Mouse (Mus musculus): ENCODE measurements around the gene Stpg2. TPM values are rescaled to one million over a fixed set of nuclear protein-coding genes. Genes with fewer than 3 reads are reported as not detected.
A peak's percentile ranks its signal among the peaks of the same experiment; 100 is the strongest.

Stpg2 gene
- polyA plus RNA-seq, 1 experiment, result 0.03 TPM

DNA sequence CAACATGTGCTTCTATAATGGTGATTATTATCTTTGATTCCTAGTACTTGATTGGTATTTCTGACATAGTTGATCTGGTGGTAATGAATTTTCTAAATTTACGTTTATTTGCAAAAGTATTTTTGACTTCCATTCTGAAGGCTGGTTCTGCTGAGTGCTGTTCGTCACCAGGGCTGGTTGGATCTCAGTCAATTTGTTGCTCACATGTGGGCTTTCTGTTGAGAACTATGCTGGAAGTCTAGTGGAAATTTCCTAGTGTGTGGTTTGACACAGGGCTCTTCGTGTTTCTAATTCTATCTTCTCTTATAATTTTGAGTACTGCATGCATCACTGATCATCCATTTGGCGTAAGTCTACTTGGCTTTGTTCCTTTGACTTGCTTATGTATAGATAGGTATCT, 504.3 kb downstream of the Stpg2 start:
- H3K27me3 ChIP-seq (ENCODE audit: control insufficient read depth, insufficient read depth, low read length), result no peaks in the 10 kb centered on the region
- H3K4me1 ChIP-seq (ENCODE audit: control insufficient read depth, insufficient read depth, low read length), result no peaks in the 10 kb centered on the region; the same call in 1 of the 2 replicates
- TF ChIP-seq CTCF (IDR thresholded peaks at IDR 0.05; ENCODE audit: borderline replicate concordance, insufficient read depth, low read depth, low read length), result no peak
- TF ChIP-seq POLR2A (IDR thresholded peaks at IDR 0.05; ENCODE audit: borderline replicate concordance, insufficient read depth, low read length), result no peak
- peak in 1 of 2 experiments; percentile 40 for DNase-seq
- H3K27ac ChIP-seq (ENCODE audit: insufficient read depth, low read length), result no peak overlapping the region
- no peak overlapping the region for H3K4me3 ChIP-seq (replicated peaks; ENCODE audit: insufficient read depth, low read depth, low read length)
- WGBS, result 30% methylated on average over 4 of the region's 4 CpGs

DNA sequence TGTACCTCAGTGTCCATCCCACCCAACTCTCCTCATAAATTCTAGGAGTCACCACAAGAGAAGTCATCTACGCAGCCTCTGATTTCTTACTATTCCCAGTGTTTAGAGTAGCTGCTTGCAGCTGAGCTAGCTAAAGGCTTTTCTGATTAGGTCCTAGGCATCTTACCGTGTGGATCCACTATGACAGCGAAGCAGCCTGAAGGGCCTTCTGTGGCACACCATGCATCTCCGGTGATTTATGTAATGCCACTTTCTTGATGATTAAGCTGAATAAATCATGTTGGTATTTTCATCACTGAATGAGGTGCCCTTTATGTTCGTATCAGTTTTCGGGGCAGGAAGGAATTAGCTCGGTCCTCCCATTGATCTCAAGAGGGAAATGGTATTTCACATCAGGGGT, 523.3 kb downstream of the Stpg2 start:
- no peak overlapping the region for H3K4me3 ChIP-seq (replicated peaks; ENCODE audit: insufficient read depth, low read depth, low read length)
- DNase-seq, result no peak
- 95% methylated on average over 7 of the region's 7 CpGs for WGBS
- no peak overlapping the region for H3K27ac ChIP-seq (ENCODE audit: insufficient read depth, low read length)
- no peak for TF ChIP-seq CTCF (IDR thresholded peaks at IDR 0.05; ENCODE audit: borderline replicate concordance, insufficient read depth, low read depth, low read length)
- TF ChIP-seq POLR2A (IDR thresholded peaks at IDR 0.05; ENCODE audit: borderline replicate concordance, insufficient read depth, low read length), result no peak
- H3K27me3 ChIP-seq (ENCODE audit: control insufficient read depth, insufficient read depth, low read length), result no peaks in the 10 kb centered on the region
- no peaks in the 10 kb centered on the region for H3K4me1 ChIP-seq (ENCODE audit: control insufficient read depth, insufficient read depth, low read length)

DNA sequence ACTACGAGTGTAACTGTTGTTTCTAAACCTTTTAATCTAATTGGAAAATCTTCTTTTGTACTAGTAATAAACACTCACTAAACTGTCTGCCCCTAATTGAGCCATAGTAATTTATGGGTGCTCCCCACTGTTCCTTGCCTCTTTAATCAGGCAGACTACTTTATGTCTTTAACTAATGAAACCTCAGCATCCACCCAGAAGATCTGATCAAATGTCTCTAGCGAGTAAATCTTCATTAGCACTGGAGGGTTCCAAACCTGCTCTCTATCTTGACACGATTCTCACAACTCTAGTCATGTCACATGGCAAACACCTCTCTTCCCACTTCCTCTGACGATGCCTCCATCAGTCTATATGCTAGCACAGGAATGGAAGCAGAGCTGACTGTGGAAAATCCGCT, 523.8 kb downstream of the Stpg2 start:
- H3K4me3 ChIP-seq (replicated peaks; ENCODE audit: insufficient read depth, low read depth, low read length), result no peak overlapping the region
- H3K4me1 ChIP-seq (ENCODE audit: control insufficient read depth, insufficient read depth, low read length), result no peaks in the 10 kb centered on the region
- no peak for DNase-seq
- no peak for TF ChIP-seq POLR2A (IDR thresholded peaks at IDR 0.05; ENCODE audit: borderline replicate concordance, insufficient read depth, low read length)
- TF ChIP-seq CTCF (IDR thresholded peaks at IDR 0.05; ENCODE audit: borderline replicate concordance, insufficient read depth, low read depth, low read length), result no peak
- 93% methylated on average over 5 of the region's 5 CpGs for WGBS
- no peaks in the 10 kb centered on the region for H3K27me3 ChIP-seq (ENCODE audit: control insufficient read depth, insufficient read depth, low read length)
- H3K27ac ChIP-seq (ENCODE audit: insufficient read depth, low read length), result no peak overlapping the region

DNA sequence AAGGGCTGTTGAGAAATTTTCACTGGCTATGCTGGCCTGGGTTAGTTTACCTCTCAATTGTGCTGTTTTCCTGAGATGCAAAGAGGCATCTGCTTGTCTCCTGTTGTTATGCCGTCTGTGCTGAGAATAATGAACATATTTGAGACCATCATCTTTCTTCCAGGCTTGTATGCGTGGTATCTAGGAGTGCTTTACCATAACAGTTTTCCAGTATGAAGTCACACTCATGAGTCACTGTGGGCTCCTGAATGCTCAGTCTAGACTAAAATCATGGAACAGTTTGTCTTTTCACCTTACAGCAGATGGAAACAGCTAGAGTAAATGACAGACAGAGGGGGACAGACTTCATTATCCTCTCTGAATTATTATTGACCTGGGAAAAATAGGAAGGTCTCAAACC, 527.7 kb downstream of the Stpg2 start:
- Histone ChIP-seq H3K27me3 (ENCODE audit: control insufficient read depth, insufficient read depth, low read length) (no peaks in the 10 kb centered on the region), H3K27ac (ENCODE audit: insufficient read depth, low read length) (no peak overlapping the region), H3K4me1 (ENCODE audit: control insufficient read depth, insufficient read depth, low read length) (no peaks in the 10 kb centered on the region), H3K4me3 (replicated peaks; ENCODE audit: insufficient read depth, low read depth, low read length) (no peak overlapping the region)
- peak in 1 of 2 experiments; percentile 22 for DNase-seq
- WGBS, result 58% methylated on average over 2 of the region's 2 CpGs
- TF ChIP-seq CTCF (IDR thresholded peaks at IDR 0.05; ENCODE audit: borderline replicate concordance, insufficient read depth, low read depth, low read length), result no peak
- no peak for TF ChIP-seq POLR2A (IDR thresholded peaks at IDR 0.05; ENCODE audit: borderline replicate concordance, insufficient read depth, low read length)

DNA sequence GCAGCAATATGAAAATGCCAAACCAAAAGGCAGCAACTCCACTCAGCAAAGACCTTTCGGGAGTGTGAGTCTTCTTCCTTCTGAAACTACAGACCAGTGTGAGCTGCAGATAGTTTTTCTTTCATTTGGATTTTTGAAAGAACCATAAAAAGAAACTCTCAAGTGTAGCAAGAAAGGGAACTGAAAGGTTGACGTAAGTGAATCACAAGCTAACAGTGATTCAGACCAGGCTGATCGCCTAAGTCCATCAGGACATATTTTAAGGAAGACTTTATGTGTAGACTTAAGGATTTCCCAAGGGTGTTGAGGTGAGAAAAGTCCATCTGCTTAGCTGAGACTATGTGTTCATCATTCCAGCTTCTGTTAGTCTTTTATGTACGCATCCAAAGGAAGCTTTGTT, 533.9 kb downstream of the Stpg2 start:
- Histone ChIP-seq H3K27me3 (ENCODE audit: control insufficient read depth, insufficient read depth, low read length) (no peaks in the 10 kb centered on the region), H3K4me3 (replicated peaks; ENCODE audit: insufficient read depth, low read depth, low read length) (no peak overlapping the region), H3K4me1 (ENCODE audit: control insufficient read depth, insufficient read depth, low read length) (no peaks in the 10 kb centered on the region), H3K27ac (ENCODE audit: insufficient read depth, low read length) (no peak overlapping the region)
- 92% methylated on average over 4 of the region's 4 CpGs for WGBS
- TF ChIP-seq POLR2A (IDR thresholded peaks at IDR 0.05; ENCODE audit: borderline replicate concordance, insufficient read depth, low read length) (no peak), CTCF (IDR thresholded peaks at IDR 0.05; ENCODE audit: borderline replicate concordance, insufficient read depth, low read depth, low read length) (no peak)
- no peak for DNase-seq

Other genes with a start within 250 kb of the Stpg2 start
- 188 and 206 TPM in 2 replicates for gene Rap1gds1, start 130.5 kb upstream of the Stpg2 start, polyA plus RNA-seq (2012; rRNA removed)